Mouse (Mus musculus) layer of hippocampus, adult 11-12 months (tissue): ENCODE data around the gene Parvg.
A peak's percentile ranks its signal among the peaks of the same experiment; 100 is the strongest.
"Not testable (repeated sequence)": the region's sequence is repeated elsewhere in the genome, so short reads cannot be mapped to it uniquely, and the experiment has no call there.

ENCODE experiments used
- DNase-seq: peaks from one replicate; pipeline ENCODE4 v3.0.0; 2022; ENCODE audit warnings: low spot score

Parvg gene

GRCm38 (mm10) chr15:84323966-84324869 is at the start of gene Parvg:
Gene Parvg (plus strand): TSS chr15:84324026.
- no peak for DNase-seq

- DNase-seq, result no peak
Observed at GRCm38 (mm10) chr15:84276066-84276465, 47.8 kb upstream of the Parvg start.

GRCm38 (mm10) chr15:84278091-84278490 is 45.7 kb upstream of the Parvg start:
- no peak for DNase-seq

- DNase-seq, result no peak
Observed at GRCm38 (mm10) chr15:84278656-84279055, 45.2 kb upstream of the Parvg start.

GRCm38 (mm10) chr15:84280309-84280708 is 43.5 kb upstream of the Parvg start:
- DNase-seq, result no peak

GRCm38 (mm10) chr15:84280712-84281347 is 43.0 kb upstream of the Parvg start:
- DNase-seq, result no peak

- no peak for DNase-seq
Observed at GRCm38 (mm10) chr15:84282206-84283085, 41.4 kb upstream of the Parvg start.

- DNase-seq, result peak; percentile 39
Observed at GRCm38 (mm10) chr15:84284059-84284458, 39.8 kb upstream of the Parvg start.

GRCm38 (mm10) chr15:84285453-84285852 is 38.4 kb upstream of the Parvg start:
- no peak for DNase-seq

GRCm38 (mm10) chr15:84288953-84289352 is 34.9 kb upstream of the Parvg start:
- DNase-seq, result not testable (repeated sequence)

GRCm38 (mm10) chr15:84291097-84291496 is 32.7 kb upstream of the Parvg start:
- no peak for DNase-seq

- no peak for DNase-seq
Observed at GRCm38 (mm10) chr15:84293590-84293989, 30.2 kb upstream of the Parvg start.

- DNase-seq, result no peak
Observed at GRCm38 (mm10) chr15:84294391-84294790, 29.4 kb upstream of the Parvg start.

- DNase-seq, result no peak
Observed at GRCm38 (mm10) chr15:84295225-84295624, 28.6 kb upstream of the Parvg start.

GRCm38 (mm10) chr15:84297454-84297853 is 26.4 kb upstream of the Parvg start:
- DNase-seq, result no peak

GRCm38 (mm10) chr15:84298804-84299370 is 24.9 kb upstream of the Parvg start:
- peak; percentile 62 for DNase-seq

- no peak for DNase-seq
Observed at GRCm38 (mm10) chr15:84299662-84300333, 24.0 kb upstream of the Parvg start.

- no peak for DNase-seq
Observed at GRCm38 (mm10) chr15:84300591-84300990, 23.2 kb upstream of the Parvg start.

GRCm38 (mm10) chr15:84301026-84301425 is 22.8 kb upstream of the Parvg start:
- DNase-seq, result peak; percentile 52

GRCm38 (mm10) chr15:84301641-84302420 is 22.0 kb upstream of the Parvg start:
- no peak for DNase-seq

- no peak for DNase-seq
Observed at GRCm38 (mm10) chr15:84303264-84303663, 20.6 kb upstream of the Parvg start.
